Mouse (Mus musculus): ENCODE measurements at regions not wholly inside any gene's neighbourhood (a gene's known extent, or its start where the extent isn't known, plus 50 kb on each side); places are given as distances from the start of the nearest gene placed in this dataset.

DNA sequence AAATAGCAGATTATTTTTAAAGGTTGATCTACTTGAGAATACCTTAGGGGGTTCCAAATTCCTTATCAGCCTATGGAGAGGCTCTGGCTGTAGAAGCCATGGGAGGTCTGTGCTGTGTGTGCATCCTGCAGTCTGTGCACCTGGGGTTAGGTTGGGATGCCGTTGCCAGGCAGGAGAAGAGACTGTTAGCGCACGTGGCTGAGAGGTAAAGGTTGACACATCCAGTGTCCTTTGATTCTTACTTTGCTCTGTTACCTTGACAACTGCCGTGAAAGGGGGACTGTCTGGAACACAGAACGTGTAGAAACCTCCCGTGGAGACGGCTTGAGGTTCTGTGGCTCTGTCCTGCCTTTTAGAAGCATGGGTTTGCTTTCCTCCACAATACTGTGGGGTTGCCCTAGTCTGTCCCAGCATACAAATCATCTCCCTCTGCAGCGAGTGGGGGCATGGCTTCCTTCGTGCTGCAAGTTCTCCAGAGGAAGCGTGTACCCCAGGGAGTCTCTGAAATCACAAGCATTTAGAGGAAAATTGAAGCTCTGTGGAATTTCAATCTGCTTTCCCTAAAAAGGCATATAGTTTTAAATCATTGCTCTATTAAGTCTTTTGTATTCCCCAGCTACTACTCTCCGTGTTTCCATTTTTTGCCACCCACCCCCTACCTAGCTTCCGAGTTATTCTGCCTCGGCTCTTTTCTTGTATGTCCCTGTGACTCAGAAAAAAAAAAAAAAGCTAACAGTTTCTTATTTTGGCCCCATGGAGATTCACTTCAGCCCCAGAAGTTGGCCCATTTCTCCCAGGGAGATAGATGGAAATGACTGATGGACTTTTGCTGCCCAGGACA, 63.8 kb upstream of the Pbx1 start:
- ChIA-PET CTCF (no interaction called here), POLR2A (no interaction called here)

DNA sequence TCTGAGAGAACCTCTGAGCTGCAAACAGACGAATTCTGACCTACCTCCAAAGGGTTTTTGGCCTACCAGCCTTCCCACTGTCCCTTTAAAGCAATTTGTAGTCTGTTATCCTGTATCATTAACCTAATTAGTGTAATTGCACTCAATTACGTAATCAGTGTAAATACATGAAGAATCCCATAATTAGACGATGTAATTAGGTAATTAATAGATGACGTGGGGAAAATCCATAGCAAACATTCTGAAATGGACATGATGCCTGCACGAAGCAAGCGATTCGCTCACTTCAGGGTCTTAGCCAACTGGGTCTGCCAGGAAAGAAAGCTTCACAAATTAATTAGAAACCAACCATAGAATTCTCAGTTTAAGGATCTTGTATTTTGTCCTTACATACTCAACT, 55.4 kb upstream of the Pbx1 start:
- POLR2A ChIA-PET, result no interaction called here
- CTCF ChIA-PET, result no interaction called here

DNA sequence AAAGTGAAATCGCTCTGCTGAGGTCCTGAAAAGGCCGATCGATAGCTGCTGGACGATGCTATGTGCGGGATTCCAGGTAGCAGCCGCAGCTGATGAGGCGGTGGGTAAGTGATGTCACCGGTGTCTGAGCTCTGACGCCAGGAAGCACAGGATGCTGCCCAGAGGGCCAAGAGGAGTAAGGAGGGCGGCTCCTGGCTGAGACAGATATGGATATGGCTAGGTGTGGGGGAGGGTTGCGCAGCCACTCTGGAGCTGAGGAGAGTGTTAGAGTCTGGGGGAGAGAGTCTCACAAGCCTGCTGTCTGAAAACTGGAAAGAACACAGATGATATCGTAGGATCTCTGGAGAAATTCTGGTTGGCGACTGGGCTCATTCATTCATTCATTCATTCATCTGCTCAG, 51.6 kb upstream of the Pbx1 start:
- CTCF ChIA-PET, result no interaction called here
- POLR2A ChIA-PET, result no interaction called here
